Mouse (Mus musculus): ENCODE data around the gene Fstl1. TPM values are rescaled to one million over a fixed set of nuclear protein-coding genes. Genes with fewer than 3 reads are reported as not detected.

The Fstl1 gene
- 0.03 and 0.09 TPM in 2 replicates for polyA plus RNA-seq (2012)

DNA sequence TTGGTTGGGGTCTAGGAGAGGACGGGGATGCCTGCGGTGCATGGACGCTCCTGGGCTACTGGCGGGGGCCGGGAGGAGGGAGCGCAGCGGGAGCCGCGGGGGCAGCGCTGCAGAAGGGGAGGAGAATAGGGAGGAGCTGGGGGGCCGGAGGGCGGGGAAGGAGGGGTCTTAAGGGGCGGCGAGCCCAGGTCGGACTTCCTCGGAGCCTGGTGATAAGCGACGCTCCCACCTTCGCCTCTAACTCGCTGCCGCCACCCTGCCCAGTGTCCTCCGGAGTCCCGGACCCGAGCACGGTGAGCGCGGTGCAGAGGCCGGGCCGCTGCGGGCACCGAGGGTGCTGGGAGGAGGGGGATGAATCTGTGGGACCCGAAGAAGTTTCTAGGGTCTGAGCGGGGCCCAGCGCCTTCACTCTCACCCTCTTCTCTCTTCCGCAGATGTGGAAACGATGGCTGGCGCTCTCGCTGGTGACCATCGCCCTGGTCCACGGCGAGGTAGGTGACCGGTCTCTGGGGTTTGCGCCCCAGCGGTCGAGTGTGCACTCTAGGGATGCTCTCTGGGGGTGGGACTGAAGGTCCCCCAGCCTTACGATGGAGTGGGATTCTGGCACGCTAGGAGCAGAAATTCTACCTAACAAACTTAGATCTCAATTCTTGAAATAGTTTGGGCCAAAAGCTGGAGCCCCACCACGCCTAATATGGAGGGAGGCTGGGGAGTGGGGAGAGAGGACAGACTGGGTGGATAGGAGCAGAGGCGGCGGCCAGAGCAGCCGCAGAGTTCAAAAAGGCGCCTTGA, at the start of gene Fstl1:
Fstl1 (plus strand) TSS at position 14 of the 792 bp plus-strand sequence.

DNA sequence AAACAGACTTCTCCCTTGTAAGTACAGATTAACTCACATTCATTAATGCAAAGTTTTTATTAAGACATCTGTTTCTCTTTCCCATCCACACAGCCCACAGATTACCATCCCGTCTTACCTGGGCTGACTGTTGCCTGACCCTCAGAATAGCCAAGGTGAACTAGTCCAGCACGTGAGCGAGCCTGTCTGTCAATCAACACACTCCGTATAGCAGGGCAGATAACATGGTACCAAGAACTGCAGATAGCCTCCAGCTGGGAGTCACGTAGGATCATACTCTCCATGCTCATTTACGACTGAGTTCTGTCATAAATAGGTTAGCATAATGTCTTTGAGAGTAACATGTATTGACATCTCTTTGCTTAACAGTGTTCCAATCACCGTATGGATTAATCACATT, 84.4 kb downstream of the Fstl1 start, which contains the start of gene Gm36028:
Gm36028 (minus strand) TSS at position 118 of the 400 bp plus-strand sequence.

DNA sequence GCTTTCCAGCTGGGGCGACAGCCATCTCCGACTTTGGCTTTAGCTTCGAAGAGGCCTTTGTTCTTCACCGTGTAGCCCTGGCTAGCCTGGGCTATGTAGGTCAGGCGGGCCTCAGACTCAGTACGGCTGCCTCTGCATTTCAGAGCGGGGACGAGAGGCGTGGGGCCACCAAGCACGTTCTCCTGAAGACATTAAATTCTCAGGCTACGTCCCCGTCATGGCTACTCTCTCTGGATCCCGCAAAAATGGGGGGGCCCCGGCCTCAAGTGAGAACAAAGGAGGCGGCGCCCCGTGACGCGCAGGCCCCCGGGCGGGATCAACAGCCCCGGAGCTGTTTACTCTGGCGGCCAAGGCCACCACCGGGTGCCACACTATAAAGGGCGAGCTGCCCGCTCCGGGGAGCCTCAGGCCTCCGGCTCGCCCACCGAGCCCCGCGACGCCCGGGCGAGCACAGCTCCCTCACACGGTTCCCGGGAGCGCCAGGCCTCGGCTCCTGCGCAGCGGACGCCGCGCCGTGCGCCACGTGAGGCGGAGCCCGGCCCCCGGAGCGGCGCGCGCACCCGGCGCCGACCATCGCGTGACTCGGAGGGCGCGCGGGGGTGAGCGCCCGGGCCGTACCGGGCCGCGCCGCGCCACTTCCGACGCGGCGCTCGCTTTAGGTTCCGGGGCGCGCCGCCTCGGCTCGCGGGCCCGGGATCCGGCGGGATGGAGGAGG, 91.3 kb downstream of the Fstl1 start, which contains the start of gene Lrrc58:
Lrrc58 (plus strand) TSS at position 599 of the 715 bp plus-strand sequence.

Other genes starting within 250 kb of the Fstl1 start
- 1.8 and 2.1 TPM in 2 replicates for gene Gtf2e1, start 237.1 kb upstream of the Fstl1 start, polyA plus RNA-seq (2012)
- 0.29 and 0.77 TPM in 2 replicates for gene Rabl3, start 237.0 kb upstream of the Fstl1 start, polyA plus RNA-seq (2012)
- gene Hgd, start 196.7 kb upstream of the Fstl1 start, polyA plus RNA-seq (2012), result not detected in 2 replicates
- gene Ndufb4, start 122.4 kb upstream of the Fstl1 start, polyA plus RNA-seq (2012), result 23.6 and 27.2 TPM in 2 replicates
- not detected in 2 replicates for gene Gm36028, start 84.3 kb downstream of the Fstl1 start, polyA plus RNA-seq (2012)
- gene Lrrc58, start 91.5 kb downstream of the Fstl1 start, polyA plus RNA-seq (2012), result 4.1 and 4.3 TPM in 2 replicates
- 0.09 TPM in 1 of 2 replicates, not detected in the other for gene Gpr156, start 139.6 kb downstream of the Fstl1 start, polyA plus RNA-seq (2012)

Data from megakaryocyte-erythroid progenitor cell, adult 5 weeks (primary cell).